In genomic region chr12:113188349-113189055, GRCm38 (mm10) we compare ENCODE assay signal across 8 mouse cellular contexts. TPM values are rescaled to one million over a fixed set of nuclear protein-coding genes. Genes with fewer than 3 reads are reported as not detected.
A peak's percentile ranks its signal among the peaks of the same experiment; 100 is the strongest.
DNase-seq lines count a peak whose midpoint lies in the region; ATAC-seq and TF ChIP-seq lines count a peak whose summit lies in the region.

No protein-coding gene starts in this region.

- no peak overlapping the region for H3K27ac ChIP-seq in heart, embryonic 14.5 days (replicated peaks in 1 of 2; ENCODE audit: control insufficient read depth in 1 of 2, insufficient read depth in 1 of 2, low read depth in 2 of 2, low read length in 2 of 2)
- no peak overlapping the region for H3K27ac ChIP-seq in forebrain, postnatal 0 days (ENCODE audit: low read depth, low read length)
- no peak overlapping the region for H3K27ac ChIP-seq in midbrain, embryonic 13.5 days

- H3K9me3 ChIP-seq in heart, embryonic 14.5 days (ENCODE audit: control insufficient read depth, low read length), result no peaks in the 10 kb centered on the region
- no peaks in the 10 kb centered on the region for H3K9me3 ChIP-seq in forebrain, postnatal 0 days (ENCODE audit: low read length)
- H3K9me3 ChIP-seq in midbrain, embryonic 13.5 days, result peaks cover 4% of the 10 kb centered on the region; the same call in 1 of the 2 replicates

- peaks cover 48% of the 10 kb centered on the region for H3K27me3 ChIP-seq in heart, embryonic 14.5 days (ENCODE audit: control insufficient read depth, insufficient read depth, low read length)
- no peaks in the 10 kb centered on the region for H3K27me3 ChIP-seq in forebrain, postnatal 0 days (ENCODE audit: insufficient read depth, low read length)
- H3K27me3 ChIP-seq in midbrain, embryonic 13.5 days, result 0 out of 2 replicates have a peak, but pooled peaks cover 6% of the 10 kb centered on the region

- intact Hi-C loops in left cerebral cortex, postnatal 14 days (cut with DNase I), result no loop called here

- H3K9ac ChIP-seq in heart, embryonic 14.5 days (ENCODE audit: low read length), result no peak overlapping the region
- H3K9ac ChIP-seq in forebrain, postnatal 0 days, result no peak overlapping the region
- no peak overlapping the region for H3K9ac ChIP-seq in midbrain, embryonic 13.5 days (replicated peaks)

- no peak for ATAC-seq in heart, embryonic 14.5 days (ENCODE audit: insufficient number of reproducible peaks, insufficient read depth, low FRiP score, low read depth)
- ATAC-seq in forebrain, postnatal 0 days, result no peak
- ATAC-seq in midbrain, embryonic 13.5 days, result peak; percentile 2; the same call in 1 of the 2 replicates

- DNase-seq in heart, adult 18-20 months, result no peak
- peak; percentile 10 for DNase-seq in brain, adult 2 months (ENCODE audit: low read depth, low spot score)
- no peak for DNase-seq in forebrain, postnatal 0 days
- DNase-seq in adrenal gland, adult (ENCODE audit: inconsistent age in 2 of 2, low spot score in 1 of 2), result no peak
- DNase-seq in left cerebral cortex, postnatal 14 days (ENCODE audit: low spot score in 2 of 2), result no peak
- DNase-seq in thymus, postnatal 25 days, result no peak

- peaks cover 4 to 24% of the 10 kb centered on the region in 2 experiments; a peak in 3 of 4 replicates for H3K4me1 ChIP-seq in heart, embryonic 14.5 days (ENCODE audit: control insufficient read depth in 2 of 2, insufficient read depth in 2 of 2, low read length in 2 of 2)
- peaks cover 9% of the 10 kb centered on the region for H3K4me1 ChIP-seq in forebrain, postnatal 0 days (ENCODE audit: insufficient read depth)
- H3K4me1 ChIP-seq in midbrain, embryonic 13.5 days (replicated peaks), result peaks cover 30% of the 10 kb centered on the region

- no peaks in the 10 kb centered on the region for H3K36me3 ChIP-seq in heart, embryonic 14.5 days (ENCODE audit: control insufficient read depth, insufficient read depth, low read length)
- peaks cover 39% of the 10 kb centered on the region for H3K36me3 ChIP-seq in forebrain, postnatal 0 days (ENCODE audit: insufficient read depth)
- H3K36me3 ChIP-seq in midbrain, embryonic 13.5 days, result peaks cover 44% of the 10 kb centered on the region

- H3K4me3 ChIP-seq in heart, embryonic 14.5 days (ENCODE audit: control insufficient read depth in 1 of 2, insufficient read depth in 1 of 2, low read depth in 1 of 2, low read length in 2 of 2), result peak overlapping the region in 1 of 2 experiments; percentile 39; a peak in 2 of 4 replicates
- H3K4me3 ChIP-seq in forebrain, postnatal 0 days (ENCODE audit: low read depth, low read length), result peak overlapping the region; percentile 72
- peak overlapping the region; percentile 76 for H3K4me3 ChIP-seq in midbrain, embryonic 13.5 days (replicated peaks)

- TF ChIP-seq CTCF in forebrain, postnatal 0 days (IDR thresholded peaks at IDR 0.05; ENCODE audit: low read depth), result no peak

- H3K4me2 ChIP-seq in heart, embryonic 14.5 days (ENCODE audit: low read length), result peak overlapping the region; percentile 84
- H3K4me2 ChIP-seq in forebrain, postnatal 0 days (ENCODE audit: low read depth), result peak overlapping the region; percentile 97
- peak overlapping the region; percentile 88 for H3K4me2 ChIP-seq in midbrain, embryonic 13.5 days (replicated peaks)

- WGBS in heart, embryonic 14.5 days, result 83% methylated on average over 51 of the region's 51 CpGs
- 96% methylated on average over 51 of the region's 51 CpGs for WGBS in forebrain, postnatal 0 days
- WGBS in midbrain, embryonic 13.5 days, result 92% methylated on average over 51 of the region's 51 CpGs

RNA-seq across cellular contexts. Expression of gene Tmem121, which starts 2.8 kb away (rescaled TPM):
- polyA plus RNA-seq in heart, embryonic 14.5 days (2014; fragmentation: Nextera tagmentation; extraction: Ambion mirVana), result 1.1 and 1.2 TPM in 2 replicates
- total RNA-seq in heart, adult 18-20 months (2021), result not detected
- 71.8 and 75.6 TPM in 2 replicates for total RNA-seq in forebrain, postnatal 0 days (2014; rRNA removed)
- 59.3 and 66.7 TPM in 2 replicates for polyA plus RNA-seq in forebrain, postnatal 0 days (2015; fragmentation: Nextera tagmentation; extraction: Ambion mirVana)
- polyA plus RNA-seq in midbrain, embryonic 13.5 days (2015; fragmentation: Nextera tagmentation; extraction: Ambion mirVana), result 24.7 and 30.2 TPM in 2 replicates
- 10 to 100 TPM; 28.3 to 35.6 TPM for total RNA-seq in left cerebral cortex, postnatal 14 days (2021)

RNA-seq across cellular contexts. Expression of gene Tedc1, which starts 32.3 kb away (rescaled TPM):
- polyA plus RNA-seq in heart, embryonic 14.5 days (2014; fragmentation: Nextera tagmentation; extraction: Ambion mirVana), result 13.3 and 17.5 TPM in 2 replicates
- under 1 TPM; 0.31 to 0.89 TPM for total RNA-seq in heart, adult 18-20 months (2021)
- 7.8 and 8.6 TPM in 2 replicates for total RNA-seq in forebrain, postnatal 0 days (2014; rRNA removed)
- polyA plus RNA-seq in forebrain, postnatal 0 days (2015; fragmentation: Nextera tagmentation; extraction: Ambion mirVana), result 7.6 and 10.0 TPM in 2 replicates
- 21.3 and 21.6 TPM in 2 replicates for polyA plus RNA-seq in midbrain, embryonic 13.5 days (2015; fragmentation: Nextera tagmentation; extraction: Ambion mirVana)
- total RNA-seq in left cerebral cortex, postnatal 14 days (2021), result 1 to 10 TPM; 1.7 to 1.8 TPM

RNA-seq across cellular contexts. Expression of gene Crip1, which starts 42.4 kb away (rescaled TPM):
- polyA plus RNA-seq in heart, embryonic 14.5 days (2014; fragmentation: Nextera tagmentation; extraction: Ambion mirVana), result 586 and 589 TPM in 2 replicates
- 100 to 1,000 TPM; 191 to 201 TPM for total RNA-seq in heart, adult 18-20 months (2021)
- total RNA-seq in forebrain, postnatal 0 days (2014; rRNA removed), result 8.3 and 16.1 TPM in 2 replicates
- polyA plus RNA-seq in forebrain, postnatal 0 days (2015; fragmentation: Nextera tagmentation; extraction: Ambion mirVana), result 28.9 and 47.1 TPM in 2 replicates
- 31.0 and 35.1 TPM in 2 replicates for polyA plus RNA-seq in midbrain, embryonic 13.5 days (2015; fragmentation: Nextera tagmentation; extraction: Ambion mirVana)
- 10 to 100 TPM; 12.7 to 13.0 TPM for total RNA-seq in left cerebral cortex, postnatal 14 days (2021)

RNA-seq across cellular contexts. Expression of gene Crip2, which starts 48.5 kb away (rescaled TPM):
- 1,706 and 1,786 TPM in 2 replicates for polyA plus RNA-seq in heart, embryonic 14.5 days (2014; fragmentation: Nextera tagmentation; extraction: Ambion mirVana)
- total RNA-seq in heart, adult 18-20 months (2021), result 1,000 to 10,000 TPM; 1,463 to 1,557 TPM
- 191 and 198 TPM in 2 replicates for total RNA-seq in forebrain, postnatal 0 days (2014; rRNA removed)
- 533 and 584 TPM in 2 replicates for polyA plus RNA-seq in forebrain, postnatal 0 days (2015; fragmentation: Nextera tagmentation; extraction: Ambion mirVana)
- polyA plus RNA-seq in midbrain, embryonic 13.5 days (2015; fragmentation: Nextera tagmentation; extraction: Ambion mirVana), result 360 TPM in 2 replicates
- total RNA-seq in left cerebral cortex, postnatal 14 days (2021), result 100 to 1,000 TPM; 199 to 200 TPM

Comparison
In these comparisons a context has a peak if more than half of its experiments do, and no peak if none do; other contexts are left out.
1. RNA of gene Tmem121, which starts 2.8 kb away (total RNA-seq): 71.8 to 75.6 TPM in forebrain, postnatal 0 days and 28.3 to 35.6 TPM in left cerebral cortex, postnatal 14 days; not detected in heart, adult 18-20 months; every median in the first group is over 10 times any median in the second.
2. RNA of gene Crip1, which starts 42.4 kb away (total RNA-seq): 191 to 201 TPM in heart, adult 18-20 months; 8.3 to 16.1 TPM in forebrain, postnatal 0 days and 12.7 to 13.0 TPM in left cerebral cortex, postnatal 14 days; every median in the first group is over 10 times any median in the second.
3. Peak in every context shown above with its lines, with median percentiles within 50 percentile points of each other: H3K4me2 ChIP-seq.